Mouse (Mus musculus) 416B (cell line): ENCODE measurements around the gene Gjb1.

Experiments used
- DNase-seq: peaks from one replicate; pipeline ENCODE4 v3.0.0; 2011; ENCODE audit warnings: low read depth

Gjb1 gene

GRCm38 (mm10) chrX:101396459-101396858, 20.3 kb downstream of the Gjb1 start:
- DNase-seq = no peak

- peak; percentile 58 for DNase-seq
Measured at GRCm38 (mm10) chrX:101418946-101419724, 43.0 kb downstream of the Gjb1 start.

- DNase-seq = peak; percentile 84
Measured at GRCm38 (mm10) chrX:101419725-101420699, 43.8 kb downstream of the Gjb1 start.

- DNase-seq = no peak
Measured at GRCm38 (mm10) chrX:101420700-101421095, 44.5 kb downstream of the Gjb1 start, which contains the start of gene Zmym3. TSS of gene Zmym3 (minus strand) at chrX:101420849.

- DNase-seq = no peak
Measured at GRCm38 (mm10) chrX:101423462-101423861, 47.3 kb downstream of the Gjb1 start.

- DNase-seq = peak; percentile 80
Measured at GRCm38 (mm10) chrX:101427774-101428173, 51.6 kb downstream of the Gjb1 start.

- no peak for DNase-seq
Measured at GRCm38 (mm10) chrX:101428785-101429141, 52.6 kb downstream of the Gjb1 start.

- peak; percentile 99 for DNase-seq
Measured at GRCm38 (mm10) chrX:101429142-101429949, 53.2 kb downstream of the Gjb1 start, which contains the start of gene Nono. TSS of gene Nono (plus strand) at chrX:101429318.

- peak; percentile 72 for DNase-seq
Measured at GRCm38 (mm10) chrX:101429976-101430375, 53.8 kb downstream of the Gjb1 start.
